19 mouse cellular contexts compared by ENCODE assay signal in genomic region chr11:58029869-58030268, GRCm38 (mm10). TPM values are rescaled to one million over a fixed set of nuclear protein-coding genes. Genes with fewer than 3 reads are reported as not detected.
DNase-seq lines count a peak whose midpoint lies in the region; ATAC-seq lines count a peak whose summit lies in the region.
"Had no signal": no experiment of that assay in that cellular context is flagged by ENCODE, and none has a peak within 500 bp of the region (broad histone marks: within the 10 kb centered on the region; RNA-seq: fewer than 3 reads in every experiment).

No protein-coding gene starts in this region.

- H3K27ac ChIP-seq in liver, embryonic 12.5 days, result peak overlapping the region; percentile 47; the same call in 1 of the 2 replicates
- no peak overlapping the region for H3K27ac ChIP-seq in hindbrain, embryonic 14.5 days
- H3K27ac ChIP-seq: embryonic facial prominence, embryonic 15.5 days; forebrain, embryonic 10.5 days; hindbrain, postnatal 0 days had no signal

- no peak overlapping the region for H3K4me3 ChIP-seq in liver, embryonic 12.5 days
- H3K4me3 ChIP-seq in hindbrain, embryonic 14.5 days (replicated peaks; ENCODE audit: low read length), result no peak overlapping the region
- H3K4me3 ChIP-seq: embryonic facial prominence, embryonic 15.5 days; erythroblast, embryonic 14.5 days; forebrain, embryonic 10.5 days; heart, embryonic 12.5 days had no signal

- H3K4me2 ChIP-seq in liver, embryonic 12.5 days, result no peak overlapping the region
- H3K4me2 ChIP-seq in hindbrain, embryonic 14.5 days (replicated peaks), result no peak overlapping the region
- H3K4me2 ChIP-seq: embryonic facial prominence, embryonic 15.5 days; heart, embryonic 12.5 days had no signal

- H3K27me3 ChIP-seq in liver, embryonic 12.5 days (replicated peaks), result no peaks in the 10 kb centered on the region
- no peaks in the 10 kb centered on the region for H3K27me3 ChIP-seq in hindbrain, embryonic 14.5 days (ENCODE audit: control insufficient read depth, insufficient read depth, low read length)
- H3K27me3 ChIP-seq: embryonic facial prominence, embryonic 15.5 days; heart, embryonic 12.5 days had no signal

- DNase-seq in liver, result no peak
- DNase-seq in right cerebral cortex, postnatal 25 days, result no peak
- no peak for DNase-seq in hindbrain, embryonic 14.5 days (ENCODE audit: low spot score)
- DNase-seq: adrenal gland, adult 8-10 months; adrenal gland, postnatal 36 days; cerebellum, adult 2 months; cerebellum, postnatal 10 days; embryo, embryonic 11 days; gastrocnemius, postnatal 10 days had no signal

- no peak overlapping the region for H3K9ac ChIP-seq in liver, embryonic 12.5 days
- no peak overlapping the region for H3K9ac ChIP-seq in hindbrain, embryonic 14.5 days
- H3K9ac ChIP-seq: embryonic facial prominence, embryonic 15.5 days; heart, embryonic 12.5 days had no signal

- peaks cover 98% of the 10 kb centered on the region for H3K4me1 ChIP-seq in liver, embryonic 12.5 days
- 0 out of 2 replicates have a peak, but pooled peaks cover 3% of the 10 kb centered on the region for H3K4me1 ChIP-seq in hindbrain, embryonic 14.5 days (replicated peaks; ENCODE audit: control insufficient read depth, insufficient read depth, low read length)

- no peaks in the 10 kb centered on the region for H3K9me3 ChIP-seq in liver, embryonic 12.5 days (replicated peaks)
- H3K9me3 ChIP-seq in hindbrain, embryonic 14.5 days (ENCODE audit: control insufficient read depth, low read length), result no peaks in the 10 kb centered on the region
- H3K9me3 ChIP-seq: embryonic facial prominence, embryonic 15.5 days; forebrain, embryonic 10.5 days; G1E; heart, embryonic 12.5 days had no signal

- peaks cover 22% of the 10 kb centered on the region for H3K36me3 ChIP-seq in liver, embryonic 12.5 days
- H3K36me3 ChIP-seq in hindbrain, embryonic 14.5 days (replicated peaks; ENCODE audit: control insufficient read depth, insufficient read depth), result no peaks in the 10 kb centered on the region
- H3K36me3 ChIP-seq: embryonic facial prominence, embryonic 15.5 days; heart, embryonic 12.5 days had no signal

- 33% methylated on average over 2 of the region's 2 CpGs for WGBS in liver, embryonic 12.5 days (ENCODE audit: insufficient replicate concordance)
- 92% methylated on average over 2 of the region's 2 CpGs for WGBS in hindbrain, embryonic 14.5 days

- no peak for ATAC-seq in liver, embryonic 12.5 days
- peak; percentile 48; the same call in 1 of the 2 replicates for ATAC-seq in common myeloid progenitor, adult 5-6 weeks (replicated peaks; ENCODE audit: low read depth, poor library complexity, severe bottlenecking)
- peak; percentile 65 for ATAC-seq in megakaryocyte, adult 5-6 weeks (ENCODE audit: poor library complexity, severe bottlenecking)
- no peak for ATAC-seq in hindbrain, embryonic 14.5 days (ENCODE audit: low FRiP score)
- ATAC-seq: forebrain, embryonic 14.5 days; hindbrain, postnatal 0 days had no signal

RNA-seq across cellular contexts. Expression of gene Larp1, which starts 21.0 kb away (rescaled TPM):
- polyA plus RNA-seq in liver, embryonic 12.5 days (2016; fragmentation: Nextera tagmentation; extraction: Ambion mirVana), result 41.6 and 42.4 TPM in 2 replicates
- total RNA-seq in common myeloid progenitor, adult 5-6 weeks (2017), result 65.3 and 72.9 TPM in 2 replicates
- 62.3 and 65.1 TPM in 2 replicates for total RNA-seq in megakaryocyte, adult 5-6 weeks (2015)
- 29.8 and 38.1 TPM in 2 replicates for total RNA-seq in megakaryocyte, adult 5-6 weeks (2017)
- 19.6 and 21.3 TPM in 2 replicates for polyA plus RNA-seq in hindbrain, embryonic 14.5 days (2014; fragmentation: Nextera tagmentation; extraction: Ambion mirVana)

Comparison
In these comparisons a context has a peak if more than half of its experiments do, and no peak if none do; other contexts are left out.
1. ATAC-seq: peak in common myeloid progenitor, adult 5-6 weeks (single experiment) and megakaryocyte, adult 5-6 weeks (single experiment); none in liver, embryonic 12.5 days (single experiment) and hindbrain, embryonic 14.5 days (single experiment).